Mouse (Mus musculus) ovary, postnatal 36 days (tissue): ENCODE measurements around the gene Gpr45.

Source experiments
- DNase-seq: peaks from one replicate; pipeline ENCODE4 v3.0.0; 2022; ENCODE audit warnings: low spot score, mixed read lengths

Gene Gpr45

GRCm38 (mm10) chr1:43047811-43048210, 95.1 kb downstream of the Gpr45 start:
- no peak for DNase-seq

- no peak for DNase-seq
These were observed 99.2 kb downstream of the Gpr45 start for GRCm38 (mm10) chr1:43051903-43052302.

GRCm38 (mm10) chr1:43065615-43066310, 113.1 kb downstream of the Gpr45 start:
- DNase-seq, result peak; percentile 61

- DNase-seq, result no peak
These were observed 113.9 kb downstream of the Gpr45 start for GRCm38 (mm10) chr1:43066573-43066972.

GRCm38 (mm10) chr1:43067551-43067950, 114.9 kb downstream of the Gpr45 start:
- DNase-seq, result no peak

GRCm38 (mm10) chr1:43070726-43071125, 118.1 kb downstream of the Gpr45 start:
- DNase-seq, result no peak

- no peak for DNase-seq
These were observed 119.4 kb downstream of the Gpr45 start for GRCm38 (mm10) chr1:43072028-43072427.

- no peak for DNase-seq
These were observed 119.9 kb downstream of the Gpr45 start for GRCm38 (mm10) chr1:43072561-43072960.

- no peak for DNase-seq
These were observed 122.1 kb downstream of the Gpr45 start for GRCm38 (mm10) chr1:43074791-43075190.

GRCm38 (mm10) chr1:43078124-43078523, 125.5 kb downstream of the Gpr45 start:
- DNase-seq, result no peak

GRCm38 (mm10) chr1:43082946-43083345, 130.3 kb downstream of the Gpr45 start:
- no peak for DNase-seq
